Mouse (Mus musculus) limb, embryonic 11.5 days (tissue): ENCODE results near the gene Gm28051. TPM values are rescaled to one million over a fixed set of nuclear protein-coding genes. Genes with fewer than 3 reads are reported as not detected.

Experiments
- ATAC-seq: fragments of 200-750 bp; cut with Nextera tagmentation; 2 replicates; pipeline ENCODE4 v1.8.0; 2017; ENCODE audit warnings: low read depth; ENCODE audit not compliant: insufficient number of reproducible peaks, low FRiP score, low TSS enrichment
- DNase-seq: peaks from one replicate; pipeline ENCODE4 v3.0.0-alpha.2; 2015; ENCODE audit warnings: low spot score
- H3K27ac ChIP-seq: fragments of 300-500 bp; sonication (generic); replicated peaks from 2 replicates; pipeline ENCODE4 v1.5.1; 2014; ENCODE audit warnings: low read depth, mild to moderate bottlenecking, low read length
- H3K27me3 ChIP-seq: fragments of 300-500 bp; sonication (generic); 2 replicates; pipeline ENCODE4 v1.6.1; 2014; ENCODE audit warnings: mild to moderate bottlenecking, low read length, mixed read lengths; ENCODE audit not compliant: control insufficient read depth, insufficient read depth
- H3K36me3 ChIP-seq: fragments of 300-500 bp; sonication (generic); 2 replicates; pipeline ENCODE4 v1.6.1; 2014; ENCODE audit warnings: mild to moderate bottlenecking, low read length, moderate library complexity, mixed read lengths; ENCODE audit not compliant: control insufficient read depth, insufficient read depth
- H3K4me1 ChIP-seq: fragments of 300-500 bp; sonication (generic); 2 replicates; pipeline ENCODE4 v1.6.1; 2014; ENCODE audit warnings: low read length, mixed read lengths; ENCODE audit not compliant: control insufficient read depth, insufficient read depth
- H3K4me2 ChIP-seq: fragments of 300-500 bp; sonication (generic); 2 replicates; pipeline ENCODE4 v1.6.1; 2014; ENCODE audit warnings: low read depth, mild to moderate bottlenecking, moderate library complexity; ENCODE audit not compliant: severe bottlenecking
- H3K4me3 ChIP-seq: fragments of 300-500 bp; sonication (generic); 2 replicates; pipeline ENCODE4 v1.5.1; 2014; ENCODE audit warnings: low read depth, low read length
- H3K9ac ChIP-seq: fragments of 300-500 bp; sonication (generic); 2 replicates; pipeline ENCODE4 v1.6.1; 2014; ENCODE audit warnings: mild to moderate bottlenecking, low read length
- H3K9me3 ChIP-seq: fragments of 300-500 bp; sonication (generic); 2 replicates; pipeline ENCODE4 v1.6.1; 2016; ENCODE audit warnings: low read length; ENCODE audit not compliant: control insufficient read depth
- WGBS: fragments of 180-500 bp; shearing (Covaris S2); extraction: QIAGEN DNeasy Blood & Tissue Kit; methylation state at CpG from one replicate; pipeline ENCODE4 v1.1.7; 2014; 5-methylcytosine and 5-hydroxymethylcytosine counted together
- polyA plus RNA-seq: library from polyadenylated mRNA; unstranded; fragments of >200 nt; fragmentation: Nextera tagmentation; extraction: Ambion mirVana; gene quantifications from 2 replicates; pipeline ENCODE4 v1.2.1, GENCODE M21; 2014

Gene Gm28051
- polyA plus RNA-seq, 1 experiment from 2014 or later: 0.40 TPM

GRCm38 (mm10) chr12:102691761-102692160 is 65.8 kb downstream of the Gm28051 start:
- Histone ChIP-seq H3K4me2 (no peak overlapping the region), H3K36me3 (no peaks in the 10 kb centered on the region), H3K27me3 (no peaks in the 10 kb centered on the region), H3K27ac (no peak overlapping the region), H3K9ac (no peak overlapping the region), H3K4me1 (no peaks in the 10 kb centered on the region), H3K4me3 (no peak overlapping the region), H3K9me3 (no peaks in the 10 kb centered on the region)
- DNase-seq (no peak), ATAC-seq (no peak)
- 67% methylated on average over 6 of the region's 7 CpGs for WGBS

- Histone ChIP-seq H3K9ac (no peak overlapping the region), H3K4me1 (no peaks in the 10 kb centered on the region), H3K9me3 (no peaks in the 10 kb centered on the region), H3K27ac (no peak overlapping the region), H3K4me2 (no peak overlapping the region), H3K27me3 (no peaks in the 10 kb centered on the region), H3K36me3 (no peaks in the 10 kb centered on the region), H3K4me3 (no peak overlapping the region)
- 71% methylated on average over 11 of the region's 11 CpGs for WGBS
- DNase-seq: no peak
- ATAC-seq: no peak
These were observed 66.4 kb downstream of the Gm28051 start for GRCm38 (mm10) chr12:102691180-102691579.

- DNase-seq (no peak), ATAC-seq (no peak)
- Histone ChIP-seq H3K9me3 (no peaks in the 10 kb centered on the region), H3K36me3 (no peaks in the 10 kb centered on the region), H3K9ac (no peak overlapping the region), H3K4me3 (no peak overlapping the region), H3K4me1 (peaks cover 2% of the 10 kb centered on the region; the same call in 1 of the 2 replicates), H3K27ac (no peak overlapping the region), H3K4me2 (no peak overlapping the region), H3K27me3 (no peaks in the 10 kb centered on the region)
- WGBS: 84% methylated on average over 15 of the region's 15 CpGs
These were observed 67.6 kb downstream of the Gm28051 start for GRCm38 (mm10) chr12:102689773-102690563.

- H3K4me1 ChIP-seq: peaks cover 2% of the 10 kb centered on the region; the same call in 1 of the 2 replicates
- no peak overlapping the region for H3K9ac ChIP-seq
- no peaks in the 10 kb centered on the region for H3K36me3 ChIP-seq
- H3K27ac ChIP-seq: no peak overlapping the region
- H3K4me2 ChIP-seq: no peak overlapping the region
- DNase-seq (no peak), ATAC-seq (no peak)
- 90% methylated on average over 5 of the region's 5 CpGs for WGBS
- no peak overlapping the region for H3K4me3 ChIP-seq
- no peaks in the 10 kb centered on the region for H3K9me3 ChIP-seq
- H3K27me3 ChIP-seq: no peaks in the 10 kb centered on the region
These were observed 71.2 kb downstream of the Gm28051 start for GRCm38 (mm10) chr12:102686321-102686720.

DNA sequence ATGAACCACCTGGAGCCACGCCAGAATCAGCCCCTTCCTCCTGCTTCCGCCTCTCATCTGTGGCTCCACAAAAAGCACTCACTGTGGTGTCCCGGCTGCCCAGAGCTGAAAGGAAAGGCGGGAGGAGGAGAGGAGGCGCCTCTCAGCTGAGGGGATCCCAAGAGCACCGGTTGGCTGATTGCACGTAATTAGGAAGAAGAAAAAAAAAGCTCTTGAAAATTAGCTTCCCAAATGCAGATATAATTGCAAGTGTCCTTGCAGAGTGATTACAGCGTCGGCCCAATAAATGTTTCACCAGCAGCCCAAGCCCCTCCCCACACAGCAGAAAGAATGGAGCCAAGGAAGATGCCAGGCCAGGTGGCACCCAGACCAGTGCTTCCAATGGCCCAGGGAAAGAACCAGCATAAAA is 72.0 kb downstream of the Gm28051 start:
- DNase-seq: no peak
- no peak for ATAC-seq
- no peaks in the 10 kb centered on the region for H3K36me3 ChIP-seq
- no peak overlapping the region for H3K4me3 ChIP-seq
- H3K9ac ChIP-seq: no peak overlapping the region
- no peaks in the 10 kb centered on the region for H3K27me3 ChIP-seq
- 60% methylated on average over 9 of the region's 9 CpGs for WGBS
- H3K27ac ChIP-seq: no peak overlapping the region
- no peaks in the 10 kb centered on the region for H3K9me3 ChIP-seq
- no peak overlapping the region for H3K4me2 ChIP-seq
- peaks cover 2% of the 10 kb centered on the region; the same call in 1 of the 2 replicates for H3K4me1 ChIP-seq

- no peak for ATAC-seq
- no peak overlapping the region for H3K27ac ChIP-seq
- 80% methylated on average over 3 of the region's 3 CpGs for WGBS
These were observed 72.7 kb downstream of the Gm28051 start for GRCm38 (mm10) chr12:102684720-102685386.

DNA sequence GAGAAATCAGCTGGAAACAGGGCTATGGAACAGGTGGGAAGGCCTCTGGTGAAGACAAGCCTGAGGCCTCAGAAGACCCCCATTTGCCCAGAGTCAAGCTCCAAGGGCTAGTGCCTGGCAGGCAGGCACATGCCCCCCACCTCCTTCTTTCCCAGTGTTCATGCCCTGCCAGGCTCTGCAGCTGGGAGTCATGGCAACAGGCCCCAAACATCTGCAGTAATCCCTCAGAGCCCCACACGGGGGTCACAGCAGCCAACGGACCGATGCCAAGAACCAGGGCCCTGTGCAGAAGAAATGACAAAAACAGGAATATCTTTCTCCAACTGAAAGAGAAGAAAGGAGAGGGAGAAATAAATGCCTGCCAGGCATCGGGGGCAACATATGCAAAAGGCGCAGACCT is 73.6 kb downstream of the Gm28051 start:
- no peaks in the 10 kb centered on the region for H3K9me3 ChIP-seq
- H3K4me1 ChIP-seq: peaks cover 2% of the 10 kb centered on the region; the same call in 1 of the 2 replicates
- H3K36me3 ChIP-seq: no peaks in the 10 kb centered on the region
- H3K9ac ChIP-seq: no peak overlapping the region
- no peak overlapping the region for H3K27ac ChIP-seq
- ATAC-seq (no peak), DNase-seq (no peak)
- H3K4me3 ChIP-seq: no peak overlapping the region
- 74% methylated on average over 5 of the region's 5 CpGs for WGBS
- H3K4me2 ChIP-seq: no peak overlapping the region
- H3K27me3 ChIP-seq: no peaks in the 10 kb centered on the region

More at GRCm38 (mm10) chr12:102684720-102685386, 72.7 kb downstream of the Gm28051 start:
- no peak for DNase-seq
- Histone ChIP-seq H3K9me3 (no peaks in the 10 kb centered on the region), H3K9ac (no peak overlapping the region), H3K27me3 (no peaks in the 10 kb centered on the region), H3K4me3 (no peak overlapping the region), H3K4me1 (peaks cover 2% of the 10 kb centered on the region; the same call in 1 of the 2 replicates), H3K36me3 (no peaks in the 10 kb centered on the region), H3K4me2 (no peak overlapping the region)

DNA sequence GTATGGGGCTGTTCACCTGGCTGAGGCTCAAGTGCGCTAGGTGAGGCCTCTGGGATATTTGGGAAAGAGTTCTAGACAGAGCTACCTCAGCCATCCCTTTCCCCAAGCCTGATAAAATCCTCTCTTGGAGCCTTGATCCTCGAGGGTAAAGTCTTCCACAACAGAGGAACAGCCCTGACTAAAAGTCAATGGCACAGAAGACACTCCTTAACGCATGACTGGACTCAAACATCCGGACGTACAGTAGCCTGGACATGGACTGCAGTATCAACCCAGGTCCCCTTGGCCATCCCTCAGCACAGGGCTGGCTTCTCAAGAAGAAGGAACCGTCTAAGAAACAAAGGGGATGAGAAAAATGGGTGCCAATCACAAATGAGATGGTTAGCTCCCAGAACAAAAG is 74.1 kb downstream of the Gm28051 start:
- H3K4me1 ChIP-seq: peaks cover 2% of the 10 kb centered on the region; the same call in 1 of the 2 replicates
- no peak overlapping the region for H3K9ac ChIP-seq
- ATAC-seq (no peak), DNase-seq (no peak)
- H3K27me3 ChIP-seq: no peaks in the 10 kb centered on the region
- H3K4me2 ChIP-seq: no peak overlapping the region
- no peak overlapping the region for H3K27ac ChIP-seq
- no peaks in the 10 kb centered on the region for H3K36me3 ChIP-seq
- H3K9me3 ChIP-seq: no peaks in the 10 kb centered on the region
- WGBS: 86% methylated on average over 6 of the region's 6 CpGs
- no peak overlapping the region for H3K4me3 ChIP-seq
